Mouse (Mus musculus) C2C12 (cell line): ENCODE measurements around the gene Slit3.

ENCODE experiments used
- CTCF ChIP-seq: IDR thresholded peaks from one replicate; pipeline ENCODE4 v1.5.1; 2011; ENCODE audit not compliant: control insufficient read depth, insufficient read depth, insufficient read length
- MAX ChIP-seq: IDR thresholded peaks from one replicate; pipeline ENCODE4 v1.6.1; 2011; ENCODE audit warnings: mild to moderate bottlenecking, control low read depth

DNA sequence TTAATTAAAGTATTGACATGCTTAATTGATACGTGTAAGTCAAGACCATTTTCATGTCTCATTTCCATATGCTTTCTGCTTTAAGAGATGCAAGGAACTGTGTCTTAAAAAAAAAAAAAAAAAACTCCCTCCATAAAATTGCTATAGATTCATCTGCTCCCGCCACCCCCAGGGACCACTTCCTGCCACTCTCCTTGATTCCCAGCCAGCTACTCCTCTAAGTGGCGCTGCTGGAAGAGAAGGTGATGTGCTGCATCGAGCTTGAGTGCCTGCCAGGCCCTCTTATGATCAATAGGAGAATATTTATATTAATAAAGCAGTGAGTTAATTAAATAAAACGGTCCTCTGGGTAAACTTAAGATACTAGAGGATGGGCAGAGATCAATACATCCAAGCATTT, 370.7 kb downstream of the Slit3 start:
- TF ChIP-seq CTCF, result no peak
- TF ChIP-seq MAX, result no peak
